Mouse (Mus musculus) intestine, embryonic 16.5 days (tissue): ENCODE data around the gene Krtap6-1. TPM values are rescaled to one million over a fixed set of nuclear protein-coding genes. Genes with fewer than 3 reads are reported as not detected.

ENCODE experiments used
- polyA plus RNA-seq: library from polyadenylated mRNA; unstranded; fragments of >200 nt; fragmentation: Nextera tagmentation; extraction: Ambion mirVana; gene quantifications from 2 replicates; pipeline ENCODE4 v1.2.1, GENCODE M21; 2015

Krtap6-1 gene
- polyA plus RNA-seq, 1 experiment from 2014 or later: not detected

Other genes starting within 250 kb of the Krtap6-1 start
- gene Gm20741, start 219.5 kb upstream of the Krtap6-1 start, polyA plus RNA-seq: not detected in 2 replicates
- gene Krtap15, start 211.5 kb upstream of the Krtap6-1 start, polyA plus RNA-seq: not detected in 2 replicates
- gene Krtap14, start 205.6 kb upstream of the Krtap6-1 start, polyA plus RNA-seq: not detected in 2 replicates
- not detected in 2 replicates for gene Krtap19-1, start 162.3 kb upstream of the Krtap6-1 start, polyA plus RNA-seq
- gene Krtap19-2, start 157.4 kb upstream of the Krtap6-1 start, polyA plus RNA-seq: not detected in 2 replicates
- not detected in 2 replicates for gene Krtap19-3, start 153.7 kb upstream of the Krtap6-1 start, polyA plus RNA-seq
- gene Krtap19-4, start 146.6 kb upstream of the Krtap6-1 start, polyA plus RNA-seq: not detected in 2 replicates
- gene Krtap19-5, start 135.2 kb upstream of the Krtap6-1 start, polyA plus RNA-seq: not detected in 2 replicates
- not detected in 2 replicates for gene Krtap19-9b, start 99.4 kb upstream of the Krtap6-1 start, polyA plus RNA-seq
- not detected in 2 replicates for gene Krtap16-3, start 68.8 kb upstream of the Krtap6-1 start, polyA plus RNA-seq
- not detected in 2 replicates for gene Krtap22-2, start 20.9 kb upstream of the Krtap6-1 start, polyA plus RNA-seq
- not detected in 2 replicates for gene Gm10229, start 16.4 kb upstream of the Krtap6-1 start, polyA plus RNA-seq
- gene Gm10228, start 9.8 kb downstream of the Krtap6-1 start, polyA plus RNA-seq: not detected in 2 replicates
- gene Krtap6-5, start 16.2 kb downstream of the Krtap6-1 start, polyA plus RNA-seq: not detected in 2 replicates
- not detected in 2 replicates for gene 1110025L11Rik, start 32.3 kb downstream of the Krtap6-1 start, polyA plus RNA-seq
- not detected in 2 replicates for gene Krtap6-3, start 52.3 kb downstream of the Krtap6-1 start, polyA plus RNA-seq
- gene Gm6358, start 109.2 kb downstream of the Krtap6-1 start, polyA plus RNA-seq: not detected in 2 replicates
- not detected in 2 replicates for gene Gm10061, start 119.4 kb downstream of the Krtap6-1 start, polyA plus RNA-seq
- gene Gm9789, start 126.3 kb downstream of the Krtap6-1 start, polyA plus RNA-seq: not detected in 2 replicates
- gene Gm7735, start 137.8 kb downstream of the Krtap6-1 start, polyA plus RNA-seq: not detected in 2 replicates
- gene 1110057P08Rik, start 143.0 kb downstream of the Krtap6-1 start, polyA plus RNA-seq: not detected in 2 replicates
- not detected in 2 replicates for gene Krtap20-2, start 174.2 kb downstream of the Krtap6-1 start, polyA plus RNA-seq